Mouse (Mus musculus) heart, adult 8-10 months (tissue): ENCODE results near the gene Syne1. TPM values are rescaled to one million over a fixed set of nuclear protein-coding genes. Genes with fewer than 3 reads are reported as not detected.

ENCODE experiments used
- DNase-seq: peaks from one replicate; pipeline ENCODE4 v3.0.0; 2022; ENCODE audit warnings: low spot score
- total RNA-seq, 4 experiments: library from RNA; stranded (reverse); gene quantifications; 2 replicates each; pipeline ENCODE4 v1.2.4; 2022

The Syne1 gene
- 10 to 100 TPM; 57.6 to 65.2 (median 59.0) TPM for total RNA-seq

DNA sequence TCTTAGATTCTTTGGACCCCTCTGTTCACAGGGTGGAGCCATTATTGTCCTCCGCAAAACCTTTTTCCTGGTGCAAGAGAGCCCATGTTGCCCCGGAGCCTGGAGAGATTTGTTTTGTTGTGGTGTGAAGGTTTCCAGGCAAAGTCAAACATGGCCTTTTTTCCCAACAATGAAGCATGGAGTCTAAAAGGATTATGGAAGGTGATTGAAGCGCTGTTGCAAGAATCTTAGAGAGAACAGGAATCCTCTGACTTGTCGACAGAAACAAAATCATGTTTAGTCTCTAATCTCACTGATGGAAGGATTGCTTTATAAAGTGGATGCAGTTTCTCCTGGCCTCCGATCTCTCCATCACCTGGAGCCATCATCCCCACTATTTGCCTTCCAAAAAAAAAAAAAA is at the start of gene Syne1:
Gene Syne1 (minus strand): TSS at position 101 of the 400 bp plus-strand sequence.
- no peak for DNase-seq

DNA sequence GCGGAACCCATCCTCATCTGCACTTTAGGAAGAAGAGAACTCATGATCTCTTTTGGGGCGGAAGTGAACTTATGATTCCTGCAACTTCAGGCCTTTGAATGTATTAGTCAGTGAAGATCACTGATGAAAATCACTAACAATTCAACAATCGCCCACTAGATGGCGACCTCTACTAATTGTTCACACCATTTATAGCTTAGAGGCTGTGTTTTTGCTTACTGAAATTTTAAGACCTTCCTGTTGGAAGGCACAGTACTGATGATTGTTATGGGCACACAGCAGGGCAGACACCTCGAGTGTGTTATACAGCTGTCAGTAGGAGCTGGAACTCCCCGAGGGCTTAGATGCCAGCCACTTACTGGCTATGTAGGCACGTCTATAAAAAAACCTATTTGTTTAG is 48.8 kb upstream of the Syne1 start:
- peak; percentile 77 for DNase-seq

GRCm38 (mm10) chr10:5596559-5596958 is 45.3 kb upstream of the Syne1 start:
- DNase-seq: no peak

DNA sequence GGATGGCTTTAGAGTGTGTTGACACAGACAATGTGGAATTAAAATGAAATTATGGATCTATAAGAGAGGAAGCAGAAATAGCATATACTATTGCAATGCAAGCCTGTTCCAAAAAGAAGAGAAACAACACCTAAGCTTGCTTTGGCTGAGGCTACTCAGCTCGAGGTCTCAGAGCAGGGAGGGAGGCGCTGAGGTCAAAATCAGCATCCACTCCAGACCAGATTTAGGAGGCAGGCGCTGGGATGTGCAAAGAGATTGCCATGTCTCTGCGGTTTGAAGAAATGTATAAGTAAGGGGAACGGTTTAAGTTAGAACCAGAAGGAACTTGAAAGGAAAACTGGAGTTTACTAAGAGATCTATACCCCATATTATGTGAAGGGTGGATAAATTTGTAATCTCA is 43.2 kb upstream of the Syne1 start:
- DNase-seq: no peak

DNA sequence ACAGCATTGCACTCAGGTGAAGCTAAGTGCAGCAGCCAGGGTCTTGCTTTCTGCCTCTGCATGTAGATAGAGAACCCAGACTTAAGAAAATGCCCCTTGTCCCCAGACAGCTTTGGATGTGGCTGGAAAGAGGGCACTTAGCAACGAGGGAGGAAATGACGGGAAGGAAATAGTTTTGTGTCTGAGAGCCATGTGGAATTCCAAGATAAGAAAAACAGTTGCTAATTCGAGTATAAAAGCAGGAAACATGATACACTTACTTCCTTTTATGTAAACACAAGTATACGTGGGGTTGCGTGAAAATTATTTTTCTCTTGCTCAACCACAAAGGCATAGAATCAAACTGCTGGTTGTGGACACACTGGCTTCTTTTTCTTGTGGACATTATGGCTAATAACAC is 42.2 kb upstream of the Syne1 start, which contains the start of gene Myct1:
Gene Myct1 (plus strand): TSS at position 312 of the 400 bp plus-strand sequence.
- DNase-seq: peak; percentile 76

- peak; percentile 75 for DNase-seq
Measured at GRCm38 (mm10) chr10:5591996-5592395, 40.7 kb upstream of the Syne1 start.

- no peak for DNase-seq
Measured at GRCm38 (mm10) chr10:5591061-5591460, 39.8 kb upstream of the Syne1 start.

DNA sequence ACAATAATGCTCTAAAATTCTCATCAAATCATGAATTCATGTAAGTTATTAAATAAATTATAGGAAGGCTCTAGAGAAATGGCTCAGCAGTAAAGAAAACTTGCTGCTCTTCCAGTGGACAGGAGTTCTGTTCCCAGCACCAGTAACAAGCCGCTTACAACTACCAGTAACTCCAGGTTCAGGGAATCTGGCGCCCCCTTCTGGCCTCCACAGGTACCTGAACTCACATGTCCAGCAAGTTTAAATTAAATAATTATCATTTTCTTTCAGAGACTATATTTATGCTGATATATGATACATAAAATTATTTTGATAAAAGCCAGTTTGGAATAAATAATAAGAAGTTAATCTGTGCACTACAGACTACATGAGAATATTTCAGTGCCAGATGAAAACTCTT is 22.0 kb upstream of the Syne1 start:
- DNase-seq: no peak

GRCm38 (mm10) chr10:5571332-5571731 is 20.1 kb upstream of the Syne1 start:
- DNase-seq: no peak

GRCm38 (mm10) chr10:5570059-5570458 is 18.8 kb upstream of the Syne1 start:
- peak; percentile 22 for DNase-seq

DNA sequence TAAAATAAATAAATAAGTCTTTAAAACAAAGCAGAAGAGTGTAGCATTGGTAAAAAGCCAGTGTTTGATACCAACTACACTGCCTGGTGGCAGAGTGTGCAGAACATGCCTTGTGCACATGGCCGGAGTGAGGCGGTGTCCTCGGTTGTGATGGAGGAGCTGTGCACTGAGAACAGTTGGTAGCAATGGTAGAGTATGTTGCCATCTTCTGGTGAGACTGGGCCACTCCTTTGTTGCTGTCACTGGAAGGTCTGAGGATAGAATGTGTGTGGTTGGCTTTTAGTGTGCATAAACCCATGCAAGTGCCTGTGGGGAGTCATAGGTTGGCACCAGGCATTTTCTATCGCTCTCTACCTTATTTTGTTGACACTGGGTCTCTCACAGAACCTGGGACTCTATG is 17.7 kb upstream of the Syne1 start:
- no peak for DNase-seq

DNA sequence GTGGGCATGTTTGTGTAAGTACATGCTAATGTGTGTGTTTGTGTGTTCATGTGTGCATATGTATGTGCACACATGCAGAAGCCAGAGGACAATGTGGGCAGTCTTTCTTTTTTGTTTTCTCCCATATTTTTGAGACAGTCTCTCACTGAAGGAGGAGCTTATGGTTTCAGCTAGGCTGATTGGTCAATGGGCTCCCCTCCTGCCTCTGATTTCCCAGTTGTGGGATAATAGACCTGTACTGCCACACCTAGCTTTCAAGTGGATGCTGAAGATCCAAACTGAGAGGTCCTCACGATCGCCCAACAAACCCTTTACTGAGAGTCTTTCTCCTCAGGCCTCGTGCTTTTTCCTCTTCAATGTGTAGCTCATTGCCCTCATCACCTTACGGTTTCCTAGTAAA is 10.4 kb upstream of the Syne1 start:
- no peak for DNase-seq

- no peak for DNase-seq
Measured at GRCm38 (mm10) chr10:5560526-5560925, 9.2 kb upstream of the Syne1 start.

GRCm38 (mm10) chr10:5558808-5559207 is 7.5 kb upstream of the Syne1 start:
- no peak for DNase-seq

DNA sequence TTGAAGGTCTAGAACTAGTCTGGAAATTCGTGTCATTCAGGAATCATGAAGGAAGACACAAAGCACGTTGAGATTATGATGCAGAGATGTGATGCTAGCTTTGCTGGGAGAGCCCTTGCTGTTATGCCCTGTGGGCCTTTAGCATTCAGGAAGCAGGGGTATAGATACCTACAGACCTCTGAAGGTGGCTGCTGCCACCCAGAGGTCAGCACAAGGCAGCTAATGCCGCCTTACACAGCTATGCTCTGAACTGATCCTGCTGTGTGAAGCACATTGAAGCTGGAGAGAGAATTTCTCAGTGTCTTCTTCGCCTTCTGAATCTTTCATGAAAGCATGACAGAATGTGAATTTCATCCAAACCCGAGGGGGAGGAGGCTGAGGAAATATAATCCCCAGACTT is 3.7 kb upstream of the Syne1 start:
- no peak for DNase-seq

DNA sequence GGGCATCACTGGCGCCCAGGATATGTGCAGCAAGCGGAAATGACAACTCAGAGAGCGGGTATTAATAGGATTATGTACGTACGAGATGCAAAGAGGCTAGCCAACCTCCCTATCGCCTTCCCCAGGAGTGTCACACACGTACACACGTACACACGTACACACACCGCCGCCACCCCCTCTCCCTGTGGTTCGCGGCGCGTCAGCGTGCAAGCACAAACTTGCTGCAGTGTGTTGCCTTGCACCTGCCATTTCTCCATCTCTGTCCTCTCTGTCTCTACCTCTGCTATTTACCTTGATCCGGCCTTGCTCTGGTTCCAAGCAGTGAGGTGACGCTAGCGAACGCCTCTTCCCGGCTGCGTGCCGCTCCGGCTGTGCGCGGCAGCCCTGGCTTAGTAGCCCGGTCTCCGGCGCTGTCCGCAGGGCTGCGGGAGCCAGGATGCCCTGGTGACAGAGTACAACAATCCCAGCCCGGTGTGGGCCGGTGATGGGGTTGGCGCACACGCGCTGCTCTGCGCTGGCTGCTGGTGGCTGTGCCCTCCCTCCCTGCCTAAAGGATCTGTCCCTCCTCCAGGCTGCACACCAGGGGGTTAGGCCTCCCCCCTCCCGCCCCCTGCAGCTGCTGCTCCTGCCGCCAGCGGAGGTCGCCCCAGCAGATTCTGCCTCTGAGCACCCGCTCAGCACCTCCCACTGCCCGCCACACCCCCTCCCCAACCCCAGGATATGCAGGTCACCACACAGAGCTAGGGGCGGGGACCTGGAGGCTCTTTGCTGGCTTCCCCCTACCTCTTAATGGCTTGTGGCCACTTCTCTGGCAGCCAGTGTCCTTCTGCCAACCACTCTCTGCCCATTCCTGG is 887 bp downstream of the Syne1 start:
- DNase-seq: peak; percentile 28

DNA sequence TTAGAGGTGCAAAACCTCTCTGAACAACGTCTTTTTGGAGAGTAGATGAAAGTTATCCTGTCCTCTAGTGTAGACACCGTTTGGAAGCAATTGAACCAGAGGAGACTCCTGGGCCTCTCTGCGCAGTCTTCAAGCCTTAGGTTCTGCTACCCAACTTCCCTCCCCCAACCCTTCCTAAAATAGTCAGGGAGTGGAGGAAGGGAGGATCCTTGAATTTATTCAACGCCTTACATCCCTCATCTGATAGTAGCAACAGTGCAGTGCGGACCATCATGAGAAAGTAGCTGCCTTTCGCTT is 1.5 kb downstream of the Syne1 start:
- peak; percentile 49 for DNase-seq

- no peak for DNase-seq
Measured at GRCm38 (mm10) chr10:5548651-5549050, 2.6 kb downstream of the Syne1 start.

- DNase-seq: no peak
Measured at GRCm38 (mm10) chr10:5547769-5548168, 3.5 kb downstream of the Syne1 start.

DNA sequence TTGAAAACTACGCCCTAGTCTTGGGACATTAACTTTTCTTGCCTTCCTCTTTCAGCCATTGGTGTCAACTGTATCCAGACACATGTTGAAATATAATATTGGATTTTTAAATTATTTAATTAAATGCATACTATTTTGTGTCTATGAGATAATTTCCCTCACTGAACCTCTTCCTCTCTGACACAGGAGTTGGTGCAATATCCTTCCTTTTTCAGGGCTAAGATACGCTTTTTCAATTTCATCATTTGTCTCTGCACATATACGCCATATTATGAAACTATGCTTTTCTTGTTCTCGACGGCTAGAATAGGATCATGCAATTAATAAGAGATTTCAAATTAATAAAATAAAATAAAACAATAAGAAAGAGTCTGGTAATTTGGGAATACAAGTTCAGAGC is 4.9 kb downstream of the Syne1 start:
- DNase-seq: no peak

- no peak for DNase-seq
Measured at GRCm38 (mm10) chr10:5528284-5528683, 23.0 kb downstream of the Syne1 start.

DNA sequence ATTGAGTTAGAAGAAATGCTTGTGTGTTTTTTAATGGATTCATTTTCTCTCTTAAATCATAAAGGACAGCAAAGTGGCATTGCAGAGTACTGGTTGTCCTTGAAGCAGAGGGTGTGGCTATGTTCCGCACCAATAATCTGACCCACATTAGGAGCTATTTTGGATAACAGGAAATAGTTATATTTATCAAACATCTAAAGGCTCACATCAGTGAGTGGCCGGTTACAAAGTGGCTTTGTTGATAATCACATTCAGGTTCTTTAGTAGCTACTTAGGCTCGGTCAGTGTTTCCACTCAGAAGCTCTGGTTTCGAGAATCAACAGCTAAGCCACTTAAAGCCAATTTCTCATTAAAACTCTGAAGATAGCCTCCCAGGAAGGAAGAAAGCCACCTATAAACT is 23.6 kb downstream of the Syne1 start:
- no peak for DNase-seq

- no peak for DNase-seq
Measured at GRCm38 (mm10) chr10:5522904-5523303, 28.4 kb downstream of the Syne1 start.

DNA sequence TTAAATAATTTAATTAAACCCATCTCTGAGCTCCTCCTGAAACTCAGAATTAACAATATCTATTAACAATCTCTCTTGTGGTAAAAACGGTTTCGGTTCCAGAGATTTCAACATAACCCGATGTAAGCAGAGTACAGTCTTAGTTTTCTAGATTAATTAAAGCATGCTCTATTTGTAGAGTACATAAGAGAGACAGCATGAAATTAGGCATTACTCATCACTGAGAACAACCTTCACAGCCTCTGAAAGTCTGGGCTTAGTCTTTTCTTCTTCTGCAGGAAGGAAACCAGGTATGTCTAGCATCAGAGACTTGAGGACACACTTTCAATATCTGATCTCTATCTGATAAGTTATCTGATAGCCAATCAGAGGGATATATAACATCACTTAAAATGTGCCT is 29.0 kb downstream of the Syne1 start:
- no peak for DNase-seq
